Mouse (Mus musculus) G1E (cell line): ENCODE data around the gene Exd1.

Source experiments
- CTCF ChIP-seq: IDR thresholded peaks from 2 replicates; pipeline ENCODE4 v1.5.1; 2012; ENCODE audit warnings: low read depth, low read length, inconsistent platforms, mixed read lengths
- GATA1 ChIP-seq: IDR thresholded peaks from 2 replicates; pipeline ENCODE4 v1.6.1; 2012; ENCODE audit warnings: borderline replicate concordance, low read length, inconsistent platforms, mixed read lengths
- GATA2 ChIP-seq: IDR thresholded peaks from 2 replicates; pipeline ENCODE4 v1.6.1; 2012; ENCODE audit warnings: low read depth, low read length, inconsistent platforms, borderline replicate concordance
- POLR2AphosphoS5 ChIP-seq: IDR thresholded peaks from 2 replicates; pipeline ENCODE4 v1.6.1; 2012; ENCODE audit warnings: low read depth, low read length, inconsistent platforms; ENCODE audit not compliant: insufficient replicate concordance
- TAL1 ChIP-seq: conservative IDR thresholded peaks from 2 replicates; pipeline ENCODE4 v1.6.1; 2012; ENCODE audit warnings: low read depth, low read length, inconsistent platforms, mixed read lengths

GRCm38 (mm10) chr2:119525422-119525821, 22.0 kb downstream of the Exd1 start:
- TF ChIP-seq CTCF = no peak
- no peak for TF ChIP-seq GATA1
- no peak for TF ChIP-seq POLR2AphosphoS5
- TF ChIP-seq TAL1 = no peak
- TF ChIP-seq GATA2 = no peak
